In the genomic region with DNA sequence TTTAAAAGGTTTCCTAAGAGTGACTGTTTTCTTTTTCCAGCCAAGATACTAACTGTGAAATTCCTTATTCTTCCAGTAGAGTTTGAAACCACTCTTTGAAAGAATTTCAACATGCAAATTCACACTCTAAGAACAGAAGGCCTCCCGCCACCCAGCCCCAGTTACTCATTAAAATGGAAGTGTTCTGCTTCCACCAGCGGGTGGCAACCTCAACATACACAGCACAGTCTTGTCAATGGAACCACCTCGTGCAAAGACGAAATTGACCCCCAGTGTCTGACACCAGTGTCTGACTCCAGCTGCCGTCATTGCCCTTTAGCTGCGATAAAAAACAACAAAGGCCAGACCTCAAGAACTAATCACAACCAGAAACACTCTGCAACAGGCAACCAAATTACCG, we compare ENCODE assay signal across 10 mouse cellular contexts. TPM values are rescaled to one million over a fixed set of nuclear protein-coding genes. Genes with fewer than 3 reads are reported as not detected.
DNase-seq lines count a peak whose midpoint lies in the region; ATAC-seq lines count a peak whose summit lies in the region.
"Had no signal": no experiment of that assay in that cellular context is flagged by ENCODE, and none has a peak within 500 bp of the region (broad histone marks: within the 10 kb centered on the region; RNA-seq: fewer than 3 reads in every experiment).

No protein-coding gene starts in this region.

- peak overlapping the region; percentile 51 for H3K4me2 ChIP-seq in limb, embryonic 13.5 days (replicated peaks)
- no peak overlapping the region for H3K4me2 ChIP-seq in midbrain, embryonic 13.5 days (replicated peaks)

- H3K9ac ChIP-seq in limb, embryonic 13.5 days: no peak overlapping the region
- H3K9ac ChIP-seq in midbrain, embryonic 13.5 days (replicated peaks): no peak overlapping the region

- intact Hi-C loops in gastrocnemius, postnatal 14 days (cut with DNase I; ENCODE audit: low total_unique reads): loop anchor here (5.0 to 10.0 kb wide), 2 partner anchors 555 to 827 kb away; a partner anchor contains a TSS

- no peaks in the 10 kb centered on the region for H3K27me3 ChIP-seq in limb, embryonic 13.5 days
- H3K27me3 ChIP-seq in midbrain, embryonic 13.5 days: no peaks in the 10 kb centered on the region

- peak overlapping the region; percentile 15; the same call in 1 of the 2 replicates for H3K27ac ChIP-seq in limb, embryonic 13.5 days
- H3K27ac ChIP-seq in midbrain, embryonic 13.5 days: no peak overlapping the region

- H3K4me1 ChIP-seq in limb, embryonic 13.5 days: peaks cover 52% of the 10 kb centered on the region
- peaks cover 28% of the 10 kb centered on the region for H3K4me1 ChIP-seq in midbrain, embryonic 13.5 days (replicated peaks)

- peak; percentile 96 for ATAC-seq in common myeloid progenitor, adult 5-6 weeks (replicated peaks; ENCODE audit: low read depth, poor library complexity, severe bottlenecking)
- ATAC-seq in granulocyte monocyte progenitor cell, adult 5-6 weeks (replicated peaks; ENCODE audit: poor library complexity, severe bottlenecking): peak; percentile 88
- peak; percentile 68; the same call in 1 of the 2 replicates for ATAC-seq in limb, embryonic 13.5 days (ENCODE audit: low FRiP score, low read depth)
- peak; percentile 60; the same call in 1 of the 2 replicates for ATAC-seq in midbrain, embryonic 13.5 days

- no peak overlapping the region for H3K4me3 ChIP-seq in limb, embryonic 13.5 days
- H3K4me3 ChIP-seq in midbrain, embryonic 13.5 days (replicated peaks): no peak overlapping the region
- H3K4me3 ChIP-seq: myocyte had no signal

- no peaks in the 10 kb centered on the region for H3K9me3 ChIP-seq in limb, embryonic 13.5 days
- H3K9me3 ChIP-seq in midbrain, embryonic 13.5 days: 0 out of 2 replicates have a peak, but pooled peaks cover 3% of the 10 kb centered on the region
- H3K9me3 ChIP-seq: G1E had no signal

- DNase-seq in gastrocnemius, postnatal 14 days: peak; percentile 57
- no peak for DNase-seq in gastrocnemius, postnatal 25 days
- DNase-seq in kidney, adult 18-20 months: peak; percentile 22
- no peak for DNase-seq in cerebellum, adult 8-10 months

- 9% methylated on average over 7 of the region's 7 CpGs for WGBS in limb, embryonic 13.5 days
- 16% methylated on average over 7 of the region's 7 CpGs for WGBS in midbrain, embryonic 13.5 days

- H3K36me3 ChIP-seq in limb, embryonic 13.5 days: no peaks in the 10 kb centered on the region
- no peaks in the 10 kb centered on the region for H3K36me3 ChIP-seq in midbrain, embryonic 13.5 days
- H3K36me3 ChIP-seq: G1E had no signal

RNA-seq across cellular contexts. Expression of a gene that starts 43.0 kb away (rescaled TPM):
- total RNA-seq in gastrocnemius, postnatal 14 days (2021): 10 to 100 TPM; 18.3 to 18.4 TPM
- 10 to 100 TPM; 17.3 to 18.1 TPM for total RNA-seq in gastrocnemius, postnatal 25 days (2021)
- total RNA-seq in common myeloid progenitor, adult 5-6 weeks (2017): 68.8 and 125 TPM in 2 replicates
- total RNA-seq in granulocyte monocyte progenitor cell, adult 5-6 weeks (2014; fragmentation: Nextera tagmentation): 28.5 TPM in 2 replicates
- total RNA-seq in granulocyte monocyte progenitor cell, adult 5-6 weeks (2017): 40.8 and 48.0 TPM in 2 replicates
- 38.6 and 40.3 TPM in 2 replicates for polyA plus RNA-seq in limb, embryonic 13.5 days (2015; fragmentation: Nextera tagmentation; extraction: Ambion mirVana)
- polyA plus RNA-seq in midbrain, embryonic 13.5 days (2015; fragmentation: Nextera tagmentation; extraction: Ambion mirVana): 39.0 and 39.9 TPM in 2 replicates

RNA-seq across cellular contexts. Expression of a gene that starts 53.1 kb away (rescaled TPM):
- 1,000 to 10,000 TPM; 2,080 to 2,296 TPM for total RNA-seq in gastrocnemius, postnatal 14 days (2021)
- 100 to 1,000 TPM; 657 to 809 TPM for total RNA-seq in gastrocnemius, postnatal 25 days (2021)
- 0.05 TPM in 2 replicates for total RNA-seq in common myeloid progenitor, adult 5-6 weeks (2017)
- not detected in 2 replicates for total RNA-seq in granulocyte monocyte progenitor cell, adult 5-6 weeks (2014; fragmentation: Nextera tagmentation)
- total RNA-seq in granulocyte monocyte progenitor cell, adult 5-6 weeks (2017): 0.13 TPM in 1 of 2 replicates, not detected in the other
- polyA plus RNA-seq in limb, embryonic 13.5 days (2015; fragmentation: Nextera tagmentation; extraction: Ambion mirVana): 809 and 883 TPM in 2 replicates
- polyA plus RNA-seq in midbrain, embryonic 13.5 days (2015; fragmentation: Nextera tagmentation; extraction: Ambion mirVana): 54.7 and 72.3 TPM in 2 replicates
- polyA plus RNA-seq: G1E had no signal

Comparison
In these comparisons a context has a peak if more than half of its experiments do, and no peak if none do; other contexts are left out.
1. DNase-seq: peak in gastrocnemius, postnatal 14 days (single experiment) and kidney, adult 18-20 months (single experiment); none in gastrocnemius, postnatal 25 days (single experiment) and cerebellum, adult 8-10 months (single experiment).
2. RNA of a gene that starts 53.1 kb away (total RNA-seq): 2,080 to 2,296 TPM in gastrocnemius, postnatal 14 days and 657 to 809 TPM in gastrocnemius, postnatal 25 days; 0.05 TPM in common myeloid progenitor, adult 5-6 weeks and 0.13 TPM in granulocyte monocyte progenitor cell, adult 5-6 weeks; every median in the first group is over 100 times any median in the second.
3. Peak in every context shown above with its lines, with median percentiles within 50 percentile points of each other: ATAC-seq.